Mouse (Mus musculus): ENCODE data around the gene Mycbpap. TPM values are rescaled to one million over a fixed set of nuclear protein-coding genes. Genes with fewer than 3 reads are reported as not detected.
A peak's percentile ranks its signal among the peaks of the same experiment; 100 is the strongest.

Mycbpap gene
- polyA plus RNA-seq, 1 experiment from 2014 or later: 4.8 TPM

DNA sequence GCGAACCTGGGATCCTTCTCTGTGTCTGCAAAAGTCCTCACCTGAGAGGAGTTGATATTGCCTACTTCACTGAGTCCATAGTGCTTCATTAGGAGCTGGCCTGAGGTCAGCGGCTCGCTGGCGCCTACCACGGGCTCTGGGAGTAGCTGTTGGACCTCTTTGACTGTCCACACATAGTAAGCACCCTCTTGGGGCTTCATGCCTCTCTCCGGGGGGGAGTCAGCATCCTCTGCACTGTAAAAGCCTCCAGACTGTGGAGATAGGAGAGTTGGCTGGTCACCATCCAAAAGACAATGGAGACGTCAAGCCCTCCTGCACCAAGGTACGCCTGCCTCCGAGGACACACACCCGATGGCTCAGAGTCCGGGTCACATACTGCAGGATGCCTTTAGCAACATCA, 38.8 kb downstream of the Mycbpap start:
- Histone ChIP-seq H3K9ac (ENCODE audit: low read length) (no peak overlapping the region), H3K4me3 (ENCODE audit: low read depth, low read length) (no peak overlapping the region), H3K4me2 (ENCODE audit: low read depth, low read length, severe bottlenecking) (no peak overlapping the region), H3K27ac (ENCODE audit: low read depth, low read length) (no peak overlapping the region), H3K36me3 (ENCODE audit: control insufficient read depth, insufficient read depth, low read length) (no peaks in the 10 kb centered on the region), H3K27me3 (ENCODE audit: control insufficient read depth, insufficient read depth, low read length) (no peaks in the 10 kb centered on the region), H3K9me3 (ENCODE audit: control insufficient read depth, low read length) (no peaks in the 10 kb centered on the region), H3K4me1 (replicated peaks; ENCODE audit: control insufficient read depth, insufficient read depth, low read length) (no peaks in the 10 kb centered on the region)
- ATAC-seq (replicated peaks; ENCODE audit: low FRiP score) (no peak), DNase-seq (ENCODE audit: low spot score) (no peak)
- WGBS: 91% methylated on average over 11 of the region's 11 CpGs

DNA sequence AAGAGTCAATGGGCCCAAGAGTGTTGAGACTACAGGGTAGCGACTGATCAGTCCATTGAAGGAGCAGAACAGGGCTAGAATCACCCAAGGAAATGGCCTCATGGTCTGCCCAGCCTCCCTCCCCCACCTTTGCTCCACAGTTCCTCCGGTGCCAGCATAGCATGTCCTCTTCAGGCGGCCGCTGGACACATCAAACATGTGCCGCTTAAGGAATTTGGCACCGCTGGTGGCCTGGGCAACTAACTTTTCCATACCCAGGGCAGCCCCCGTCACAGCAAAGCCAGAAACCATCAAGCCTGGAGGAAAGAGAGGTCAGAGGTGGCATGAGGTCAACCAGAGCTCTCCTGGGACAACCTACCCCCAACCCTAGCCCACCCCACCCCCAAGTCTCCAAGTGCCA, 39.6 kb downstream of the Mycbpap start:
- Histone ChIP-seq H3K4me3 (ENCODE audit: low read depth, low read length) (no peak overlapping the region), H3K4me2 (ENCODE audit: low read depth, low read length, severe bottlenecking) (no peak overlapping the region), H3K27ac (ENCODE audit: low read depth, low read length) (no peak overlapping the region), H3K9ac (ENCODE audit: low read length) (no peak overlapping the region), H3K27me3 (ENCODE audit: control insufficient read depth, insufficient read depth, low read length) (no peaks in the 10 kb centered on the region), H3K9me3 (ENCODE audit: control insufficient read depth, low read length) (no peaks in the 10 kb centered on the region), H3K4me1 (replicated peaks; ENCODE audit: control insufficient read depth, insufficient read depth, low read length) (no peaks in the 10 kb centered on the region), H3K36me3 (ENCODE audit: control insufficient read depth, insufficient read depth, low read length) (no peaks in the 10 kb centered on the region)
- DNase-seq (ENCODE audit: low spot score): no peak
- 90% methylated on average over 7 of the region's 7 CpGs for WGBS
- ATAC-seq (replicated peaks; ENCODE audit: low FRiP score): no peak

DNA sequence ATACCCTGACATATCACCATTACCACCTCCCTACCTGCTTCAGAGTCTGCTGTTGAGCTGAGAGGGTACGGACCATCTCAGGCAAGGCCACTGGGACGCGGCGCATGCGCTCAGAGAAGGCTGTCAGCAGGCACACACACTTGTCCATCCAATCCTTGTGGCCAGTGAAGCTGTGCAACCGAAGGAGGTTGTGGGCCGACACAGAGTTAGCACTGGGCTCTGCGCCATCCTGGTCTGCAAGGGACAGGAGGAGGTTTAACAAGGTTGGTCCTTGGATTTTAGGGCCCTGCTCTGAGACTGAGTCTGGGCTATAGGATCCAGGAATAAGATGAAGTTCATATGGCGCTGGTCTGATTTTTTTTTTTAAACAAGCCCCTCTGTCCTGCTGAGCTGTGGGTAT, 41.2 kb downstream of the Mycbpap start:
- H3K27me3 ChIP-seq (ENCODE audit: control insufficient read depth, insufficient read depth, low read length): peaks cover 5% of the 10 kb centered on the region
- no peak overlapping the region for H3K27ac ChIP-seq (ENCODE audit: low read depth, low read length)
- no peak for ATAC-seq (replicated peaks; ENCODE audit: low FRiP score)
- no peak for DNase-seq (ENCODE audit: low spot score)
- no peaks in the 10 kb centered on the region for H3K36me3 ChIP-seq (ENCODE audit: control insufficient read depth, insufficient read depth, low read length)
- no peak overlapping the region for H3K4me2 ChIP-seq (ENCODE audit: low read depth, low read length, severe bottlenecking)
- 0 out of 2 replicates have a peak, but pooled peaks cover 2% of the 10 kb centered on the region for H3K4me1 ChIP-seq (replicated peaks; ENCODE audit: control insufficient read depth, insufficient read depth, low read length)
- no peak overlapping the region for H3K4me3 ChIP-seq (ENCODE audit: low read depth, low read length)
- no peak overlapping the region for H3K9ac ChIP-seq (ENCODE audit: low read length)
- 92% methylated on average over 9 of the region's 9 CpGs for WGBS
- H3K9me3 ChIP-seq (ENCODE audit: control insufficient read depth, low read length): no peaks in the 10 kb centered on the region

DNA sequence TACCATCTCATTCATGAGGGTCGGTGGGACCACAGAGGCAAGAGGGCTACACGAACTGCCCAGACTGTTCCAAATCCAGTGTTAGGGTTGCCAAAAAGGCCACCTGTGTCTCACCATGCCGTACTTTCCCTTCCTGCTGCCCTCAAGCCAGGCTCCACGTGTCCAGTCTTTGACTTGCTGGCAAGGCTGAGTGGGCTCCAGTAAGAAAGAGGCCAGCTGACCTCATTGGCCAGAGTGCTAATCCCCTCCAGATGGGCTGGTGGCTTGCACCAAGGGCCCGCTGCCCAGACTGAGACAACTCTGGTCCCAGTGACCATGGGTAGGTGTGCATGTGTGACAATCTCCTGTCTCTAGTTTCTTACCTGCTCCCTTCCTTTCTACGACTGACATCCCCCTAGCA, 43.9 kb downstream of the Mycbpap start:
- no peaks in the 10 kb centered on the region for H3K9me3 ChIP-seq (ENCODE audit: control insufficient read depth, low read length)
- H3K27ac ChIP-seq (ENCODE audit: low read depth, low read length): no peak overlapping the region
- no peak for ATAC-seq (replicated peaks; ENCODE audit: low FRiP score)
- peaks cover 6% of the 10 kb centered on the region; the same call in 1 of the 2 replicates for H3K4me1 ChIP-seq (replicated peaks; ENCODE audit: control insufficient read depth, insufficient read depth, low read length)
- DNase-seq (ENCODE audit: low spot score): no peak
- no peak overlapping the region for H3K4me2 ChIP-seq (ENCODE audit: low read depth, low read length, severe bottlenecking)
- no peak overlapping the region for H3K4me3 ChIP-seq (ENCODE audit: low read depth, low read length)
- H3K9ac ChIP-seq (ENCODE audit: low read length): no peak overlapping the region
- H3K27me3 ChIP-seq (ENCODE audit: control insufficient read depth, insufficient read depth, low read length): peaks cover 19% of the 10 kb centered on the region
- H3K36me3 ChIP-seq (ENCODE audit: control insufficient read depth, insufficient read depth, low read length): no peaks in the 10 kb centered on the region
- 73% methylated on average over 6 of the region's 6 CpGs for WGBS

DNA sequence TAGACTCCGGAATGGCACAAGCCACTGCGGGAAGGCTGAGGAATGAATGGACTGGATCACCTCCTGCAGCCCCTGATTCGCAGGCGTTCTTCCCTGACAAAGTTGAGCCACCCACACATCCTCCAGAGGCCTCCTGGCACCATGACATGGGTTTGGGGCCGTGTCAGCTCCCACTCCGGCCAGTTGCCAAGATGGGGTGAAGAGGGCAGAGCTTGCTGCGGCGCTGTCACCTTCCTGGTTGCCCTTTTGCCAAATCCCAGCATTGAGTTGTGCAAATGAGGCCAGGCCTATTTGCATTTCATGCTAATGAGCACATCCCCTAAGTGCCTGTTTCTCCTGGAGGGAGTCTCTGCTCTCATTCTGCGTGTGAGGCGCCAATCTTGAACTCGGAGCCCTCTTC, 45.8 kb downstream of the Mycbpap start:
- DNase-seq (ENCODE audit: low spot score) (no peak), ATAC-seq (replicated peaks; ENCODE audit: low FRiP score) (no peak)
- no peak overlapping the region for H3K4me3 ChIP-seq (ENCODE audit: low read depth, low read length)
- WGBS: 18% methylated on average over 11 of the region's 11 CpGs
- H3K27ac ChIP-seq (ENCODE audit: low read depth, low read length): no peak overlapping the region
- H3K27me3 ChIP-seq (ENCODE audit: control insufficient read depth, insufficient read depth, low read length): peaks cover 22% of the 10 kb centered on the region
- H3K9ac ChIP-seq (ENCODE audit: low read length): no peak overlapping the region
- no peaks in the 10 kb centered on the region for H3K36me3 ChIP-seq (ENCODE audit: control insufficient read depth, insufficient read depth, low read length)
- peaks cover 12% of the 10 kb centered on the region; the same call in 1 of the 2 replicates for H3K4me1 ChIP-seq (replicated peaks; ENCODE audit: control insufficient read depth, insufficient read depth, low read length)
- no peaks in the 10 kb centered on the region for H3K9me3 ChIP-seq (ENCODE audit: control insufficient read depth, low read length)
- H3K4me2 ChIP-seq (ENCODE audit: low read depth, low read length, severe bottlenecking): no peak overlapping the region

DNA sequence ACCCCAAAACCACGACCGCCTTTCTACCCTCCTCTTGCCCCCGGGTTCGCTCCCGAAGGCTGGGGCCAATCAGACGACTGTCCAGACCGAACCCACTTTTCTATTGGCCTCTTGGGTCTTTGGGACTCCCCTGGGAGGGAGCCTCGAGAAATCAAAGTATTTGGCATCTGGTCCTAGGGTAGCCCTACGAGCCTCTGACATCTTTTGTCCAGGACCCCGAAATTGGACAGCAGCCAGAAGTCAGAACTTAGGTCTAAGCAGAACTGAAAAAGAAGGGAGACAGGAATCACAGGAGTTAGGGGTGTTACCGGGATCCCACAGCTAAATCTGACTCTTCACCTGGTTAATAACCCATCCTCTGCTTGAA, 47.0 kb downstream of the Mycbpap start:
- Histone ChIP-seq H3K27ac (ENCODE audit: low read depth, low read length) (no peak overlapping the region), H3K9me3 (ENCODE audit: control insufficient read depth, low read length) (no peaks in the 10 kb centered on the region), H3K4me3 (ENCODE audit: low read depth, low read length) (peak overlapping the region; percentile 77), H3K4me1 (replicated peaks; ENCODE audit: control insufficient read depth, insufficient read depth, low read length) (peaks cover 17% of the 10 kb centered on the region), H3K27me3 (ENCODE audit: control insufficient read depth, insufficient read depth, low read length) (peaks cover 22% of the 10 kb centered on the region), H3K4me2 (ENCODE audit: low read depth, low read length, severe bottlenecking) (peak overlapping the region; percentile 100), H3K9ac (ENCODE audit: low read length) (no peak overlapping the region), H3K36me3 (ENCODE audit: control insufficient read depth, insufficient read depth, low read length) (no peaks in the 10 kb centered on the region)
- ATAC-seq (replicated peaks; ENCODE audit: low FRiP score) (no peak; the same call in 1 of the 2 replicates), DNase-seq (ENCODE audit: low spot score) (no peak)
- 1% methylated on average over 11 of the region's 11 CpGs for WGBS

DNA sequence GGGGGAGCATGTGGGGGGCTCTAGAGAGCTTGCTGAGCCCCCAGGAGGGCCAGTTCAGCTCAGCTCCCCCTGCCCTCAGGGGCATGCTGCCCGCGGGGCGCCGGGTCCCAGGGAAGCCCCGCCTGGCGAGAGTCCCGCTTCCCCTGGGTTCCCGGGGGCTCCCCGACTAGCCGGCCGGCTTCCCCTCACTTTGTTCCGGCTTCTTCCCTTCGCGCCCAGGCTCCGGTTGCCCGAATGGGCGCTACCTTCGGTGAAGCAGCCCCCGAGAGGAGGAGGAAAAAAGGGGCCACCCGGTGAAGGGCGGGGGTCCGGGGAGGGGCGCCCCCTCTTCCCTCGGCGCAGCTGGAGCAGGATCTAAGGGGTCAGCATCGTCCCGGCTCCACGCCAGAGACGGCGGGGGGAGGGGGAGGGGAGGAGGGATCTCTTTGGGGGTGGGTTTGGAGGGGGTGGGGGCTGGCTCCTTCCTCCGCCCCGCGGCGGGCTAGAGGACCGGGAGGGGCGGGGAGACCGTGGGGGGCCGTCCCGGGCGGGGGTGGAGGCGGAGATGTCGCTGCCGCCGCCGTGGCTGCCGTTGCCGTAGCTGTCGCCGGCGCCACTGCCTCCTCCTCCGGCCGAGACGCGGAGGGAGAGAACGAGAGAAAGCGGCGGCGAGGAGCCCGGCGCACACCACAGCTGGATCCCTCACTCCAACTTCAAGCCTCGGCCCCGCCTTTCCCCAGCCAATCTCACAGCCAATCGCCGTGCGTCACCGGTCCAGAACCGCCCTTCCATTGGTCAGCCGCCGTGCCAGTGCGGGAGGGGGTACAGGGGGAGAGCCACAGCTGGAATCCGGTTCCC, 47.6 kb downstream of the Mycbpap start, which contains the start of gene Cacna1g:
Gene Cacna1g (minus strand): TSS at position 492 of the 837 bp plus-strand sequence.
- H3K4me3 ChIP-seq (ENCODE audit: low read depth, low read length): peak within 1 kb of the TSS; percentile 77
- peak; percentile 93 for DNase-seq (ENCODE audit: low spot score)
- peaks cover 23% of the 10 kb centered on the region for H3K4me1 ChIP-seq (replicated peaks; ENCODE audit: control insufficient read depth, insufficient read depth, low read length)
- H3K36me3 ChIP-seq (ENCODE audit: control insufficient read depth, insufficient read depth, low read length): no peaks in the 10 kb centered on the region
- 0% methylated on average over 47 of the region's 71 CpGs for WGBS
- H3K9ac ChIP-seq (ENCODE audit: low read length): peak within 1 kb of the TSS; percentile 84
- peaks cover 22% of the 10 kb centered on the region for H3K27me3 ChIP-seq (ENCODE audit: control insufficient read depth, insufficient read depth, low read length)
- peak within 1 kb of the TSS; percentile 100 for H3K4me2 ChIP-seq (ENCODE audit: low read depth, low read length, severe bottlenecking)
- peak; percentile 90 for ATAC-seq (replicated peaks; ENCODE audit: low FRiP score)
- H3K27ac ChIP-seq (ENCODE audit: low read depth, low read length): peak within 1 kb of the TSS; percentile 63
- H3K9me3 ChIP-seq (ENCODE audit: control insufficient read depth, low read length): no peaks in the 10 kb centered on the region

DNA sequence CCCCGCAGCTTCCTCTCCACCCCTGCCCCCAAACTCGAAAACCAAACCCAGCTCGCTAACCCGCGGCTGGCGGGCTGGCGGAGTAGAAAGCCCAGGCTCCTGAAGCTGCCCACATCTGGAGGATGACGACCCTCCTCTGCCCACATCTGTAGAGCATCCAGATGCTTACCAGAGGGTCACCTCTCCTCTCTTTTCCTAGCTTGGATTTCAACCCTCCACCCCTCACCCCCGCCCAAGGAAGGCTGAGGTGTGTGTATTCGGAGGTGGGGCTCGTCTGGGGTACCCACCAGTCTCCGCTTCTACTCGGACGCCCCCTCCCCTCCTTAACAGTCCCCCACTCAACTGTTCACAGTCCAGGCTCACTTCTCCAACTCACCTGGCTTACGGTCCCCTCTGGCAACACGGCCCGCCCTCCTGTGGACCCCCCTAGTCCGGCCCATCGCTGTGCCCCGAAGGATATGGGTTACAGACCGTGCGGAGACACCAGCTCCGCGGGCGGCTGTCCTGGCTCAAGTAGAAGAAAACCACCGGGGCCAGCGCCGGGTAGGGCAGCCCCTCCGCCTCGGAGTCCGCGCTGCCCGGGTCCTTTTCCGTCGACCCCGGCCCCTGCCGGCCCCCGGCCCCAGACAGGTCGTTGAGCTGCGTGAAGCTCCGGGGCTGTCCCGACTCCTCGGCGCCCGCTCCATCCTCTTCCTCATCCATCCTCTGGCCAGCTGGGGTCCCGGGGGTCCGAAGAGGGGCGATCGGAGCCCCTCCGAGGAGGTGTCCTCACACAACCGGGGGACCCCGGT, 48.4 kb downstream of the Mycbpap start:
- H3K4me2 ChIP-seq (ENCODE audit: low read depth, low read length, severe bottlenecking): peak overlapping the region; percentile 100
- H3K4me3 ChIP-seq (ENCODE audit: low read depth, low read length): peak overlapping the region; percentile 77
- peaks cover 29% of the 10 kb centered on the region for H3K4me1 ChIP-seq (replicated peaks; ENCODE audit: control insufficient read depth, insufficient read depth, low read length)
- H3K9ac ChIP-seq (ENCODE audit: low read length): peak overlapping the region; percentile 84
- DNase-seq (ENCODE audit: low spot score) (peak; percentile 76), ATAC-seq (replicated peaks; ENCODE audit: low FRiP score) (no peak; the same call in 1 of the 2 replicates)
- WGBS: under 1% methylated on average over 52 of the region's 52 CpGs
- H3K27ac ChIP-seq (ENCODE audit: low read depth, low read length): peak overlapping the region; percentile 63
- no peaks in the 10 kb centered on the region for H3K9me3 ChIP-seq (ENCODE audit: control insufficient read depth, low read length)
- no peaks in the 10 kb centered on the region for H3K36me3 ChIP-seq (ENCODE audit: control insufficient read depth, insufficient read depth, low read length)
- H3K27me3 ChIP-seq (ENCODE audit: control insufficient read depth, insufficient read depth, low read length): peaks cover 22% of the 10 kb centered on the region

Data from forebrain, embryonic 11.5 days (tissue).